Mouse (Mus musculus): ENCODE measurements around the gene Zfp592.
"Not testable (repeated sequence)": the region's sequence is repeated elsewhere in the genome, so short reads cannot be mapped to it uniquely, and the experiment has no call there.

Gene Zfp592

DNA sequence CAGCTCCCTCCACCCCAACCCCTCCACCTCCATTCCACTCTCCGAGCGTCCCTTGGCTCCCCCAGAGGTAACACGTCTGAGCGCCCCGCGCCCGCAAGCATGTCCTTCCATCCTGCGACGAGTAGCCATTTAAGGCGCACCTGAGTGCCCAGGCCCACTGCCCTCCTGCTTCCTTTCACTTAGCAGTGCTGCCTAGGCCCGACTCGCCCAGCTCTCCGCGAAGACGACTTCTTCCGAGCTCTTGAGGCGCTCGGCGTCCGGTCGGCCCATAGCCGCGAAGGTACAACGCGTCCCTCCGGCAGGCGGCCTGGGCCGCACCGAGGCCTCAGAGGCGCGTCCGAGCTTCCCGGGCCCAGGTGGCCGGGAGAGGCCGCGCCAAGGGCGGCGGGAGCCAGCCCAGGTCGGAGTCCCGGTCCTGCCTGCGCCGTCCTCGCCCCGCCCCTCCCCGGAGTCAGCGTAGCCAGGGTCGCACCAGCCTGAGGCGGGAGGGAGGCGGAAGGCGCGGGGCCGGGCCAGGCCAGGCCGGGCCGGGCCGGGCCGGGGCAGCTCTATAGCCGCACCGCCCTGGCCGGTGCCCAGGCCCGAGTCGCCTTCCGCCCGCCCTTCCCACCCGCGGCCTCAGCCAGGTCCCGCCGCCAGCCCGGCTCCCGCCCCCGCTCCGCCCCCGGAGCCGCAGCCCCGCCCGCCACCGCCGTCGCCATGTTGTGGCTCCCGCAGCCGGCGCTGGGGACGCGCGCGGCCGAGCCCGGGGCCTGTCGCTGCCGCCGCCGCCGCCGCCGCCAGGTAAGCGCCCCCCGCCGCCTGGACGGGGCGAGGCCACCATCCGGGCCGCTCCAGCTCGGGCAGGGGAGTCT lies at the start of gene Zfp592:
Zfp592 (plus strand) TSS at position 702 of the 854 bp plus-strand sequence.
- DNase-seq (ENCODE audit: low spot score): peak; percentile 89

DNA sequence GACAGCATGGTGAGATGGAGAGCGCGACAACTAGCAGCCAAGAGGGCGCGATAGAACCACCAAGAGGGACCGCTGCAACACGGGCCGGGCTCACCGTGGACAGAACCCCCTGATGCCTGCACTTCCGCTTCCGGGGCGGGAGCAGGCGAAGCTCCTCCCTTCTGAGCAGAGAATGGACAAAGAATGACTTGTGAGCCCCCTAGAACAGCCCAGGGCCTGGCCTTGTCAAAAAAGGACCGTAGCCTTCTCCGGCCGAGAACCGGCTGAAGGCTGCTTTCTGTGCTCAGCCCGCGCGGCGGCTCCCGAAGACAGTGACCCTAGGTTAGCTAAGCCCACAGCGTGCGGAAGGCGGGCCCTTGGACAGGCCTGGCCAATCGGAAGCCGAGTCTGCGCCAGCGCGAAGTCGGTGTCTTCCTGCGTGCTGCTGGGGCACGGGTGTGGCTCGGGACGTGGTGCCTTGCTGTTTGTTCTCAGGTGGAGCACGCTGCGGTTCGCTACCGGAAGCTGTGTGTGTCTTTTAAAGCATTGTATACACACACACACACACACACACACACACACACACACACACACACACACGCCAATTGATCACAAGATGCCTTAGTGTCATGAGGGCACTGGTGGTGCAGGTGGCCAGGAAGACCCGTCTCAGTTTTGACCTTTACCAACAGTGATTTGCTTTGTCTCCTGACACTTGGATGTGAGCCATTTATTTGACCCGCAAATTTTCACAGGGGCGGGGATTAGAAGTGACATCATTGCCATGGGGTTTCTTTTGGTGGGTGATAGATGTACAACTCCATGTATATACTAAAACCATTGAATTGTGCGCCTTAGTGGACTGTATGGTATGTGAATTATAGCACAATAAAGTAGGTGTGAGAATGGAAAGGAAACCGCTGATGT lies 45.8 kb upstream of the Zfp592 start, which contains the start of gene Sec11a:
Sec11a (minus strand) TSS at position 336 of the 906 bp plus-strand sequence.
- DNase-seq (ENCODE audit: low spot score): peak; percentile 94

DNA sequence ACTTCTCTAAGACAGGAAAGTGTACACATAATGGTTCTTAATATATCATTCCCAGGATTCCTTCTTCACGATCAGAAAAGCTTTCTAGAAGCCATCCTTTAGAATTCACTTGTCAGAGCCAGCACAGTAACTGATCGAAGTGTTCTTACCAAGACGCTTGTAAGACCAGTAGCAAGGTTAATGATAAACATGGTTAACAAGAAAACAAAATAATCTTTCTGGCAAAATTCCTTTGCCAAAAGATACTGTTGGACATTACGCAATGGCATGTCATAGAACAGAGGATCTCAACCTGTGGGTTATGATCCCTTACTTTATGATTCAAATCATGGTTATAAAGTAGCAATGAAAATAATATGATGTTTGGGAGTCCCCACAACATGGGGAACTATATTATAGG lies 42.0 kb upstream of the Zfp592 start:
- DNase-seq (ENCODE audit: low spot score): no peak

DNA sequence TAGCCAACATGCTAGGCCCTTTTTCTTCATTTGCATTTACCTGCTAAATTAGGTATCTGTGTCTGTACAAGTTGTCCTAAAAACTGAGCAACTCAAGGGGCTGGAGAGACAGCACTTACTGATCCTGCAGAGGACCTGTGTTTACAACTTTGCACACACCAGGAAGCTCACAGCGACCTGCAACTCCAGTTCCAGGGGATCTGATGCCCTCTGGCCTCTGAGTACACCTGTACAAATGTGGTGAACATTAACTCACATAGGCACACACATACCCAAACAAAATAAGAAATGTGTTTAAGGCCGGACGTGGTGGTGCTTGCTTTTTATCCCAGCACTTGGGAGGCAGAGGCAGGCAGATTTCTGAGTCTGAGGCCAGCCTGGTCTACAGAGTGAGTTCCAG lies 41.3 kb upstream of the Zfp592 start:
- DNase-seq (ENCODE audit: low spot score): no peak

DNA sequence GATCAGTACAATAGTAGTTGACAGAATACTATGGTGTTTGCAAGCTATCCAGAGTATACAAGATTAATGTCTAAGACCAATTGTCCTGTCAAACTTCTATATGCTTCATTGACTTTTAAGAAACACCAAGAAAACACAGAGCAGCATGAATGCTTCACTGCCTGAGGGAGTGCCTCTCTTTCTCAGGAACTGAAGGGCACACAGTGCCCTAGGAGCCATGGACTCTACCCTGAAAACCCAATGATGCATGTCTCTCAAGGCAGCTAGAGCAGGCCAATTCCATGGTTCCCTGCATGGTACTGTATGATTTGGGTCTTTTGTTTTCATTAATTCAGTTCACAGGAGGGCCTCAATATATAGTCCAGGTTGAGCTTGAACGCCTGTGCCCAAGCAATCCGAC lies 39.2 kb upstream of the Zfp592 start:
- DNase-seq (ENCODE audit: low spot score): no peak

DNA sequence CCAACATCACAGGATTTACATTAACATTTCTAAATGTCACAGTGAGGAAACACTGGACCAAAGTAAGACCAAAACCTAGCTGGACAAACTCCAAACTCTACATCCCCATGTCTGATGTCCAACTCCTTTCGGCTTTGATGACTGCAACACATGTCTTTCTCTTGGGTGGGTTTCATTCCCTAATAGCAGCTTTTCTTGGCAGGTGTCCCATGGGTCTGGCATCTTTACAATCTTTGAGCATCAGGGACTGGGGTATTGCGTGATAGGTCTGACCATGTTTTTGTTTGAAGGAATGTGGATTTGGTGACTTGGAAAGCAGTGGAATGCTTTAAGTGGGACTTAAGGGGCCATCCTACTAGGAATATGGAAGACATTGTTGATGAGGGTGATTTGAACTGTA lies 36.6 kb upstream of the Zfp592 start:
- DNase-seq (ENCODE audit: low spot score): no peak

DNA sequence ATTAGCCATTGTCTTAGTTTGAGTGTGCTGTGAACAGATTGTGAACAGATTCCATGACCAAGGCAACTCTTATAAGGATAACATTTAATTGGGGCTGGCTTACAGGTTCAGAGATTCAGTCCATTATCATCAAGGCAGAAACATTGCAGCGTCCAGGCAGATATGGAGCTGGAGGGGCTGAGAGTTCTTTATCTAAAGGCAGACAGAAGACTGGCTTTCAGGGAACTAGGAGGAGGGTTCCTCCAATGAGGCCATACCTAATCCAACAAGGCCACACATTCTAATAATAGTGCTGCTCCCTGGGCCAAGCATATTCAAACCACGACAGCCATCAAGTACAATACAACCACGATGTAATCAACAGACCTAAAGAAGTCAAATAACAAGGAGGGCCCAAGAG lies 34.5 kb upstream of the Zfp592 start:
- DNase-seq (ENCODE audit: low spot score): no peak

DNA sequence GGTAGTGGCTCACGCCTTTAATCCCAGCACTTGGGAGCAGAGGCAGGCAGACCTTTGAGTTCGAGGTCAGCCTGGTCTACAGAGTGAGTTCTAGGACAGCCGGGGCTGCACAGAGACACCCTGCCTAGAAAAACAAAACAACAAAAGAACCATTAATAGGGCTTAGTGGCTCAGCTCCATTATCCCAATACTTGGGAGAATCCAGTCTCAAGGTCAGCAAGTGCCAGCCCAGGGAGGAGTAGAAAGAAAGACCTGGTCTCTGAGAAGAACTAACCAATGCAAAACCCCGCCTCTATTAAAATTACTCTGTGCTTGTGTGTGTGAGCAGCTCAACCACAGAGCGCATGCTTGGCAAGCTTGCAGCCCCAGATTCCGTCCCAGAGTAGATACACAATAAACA lies 30.7 kb upstream of the Zfp592 start:
- no peak for DNase-seq (ENCODE audit: low spot score)

DNA sequence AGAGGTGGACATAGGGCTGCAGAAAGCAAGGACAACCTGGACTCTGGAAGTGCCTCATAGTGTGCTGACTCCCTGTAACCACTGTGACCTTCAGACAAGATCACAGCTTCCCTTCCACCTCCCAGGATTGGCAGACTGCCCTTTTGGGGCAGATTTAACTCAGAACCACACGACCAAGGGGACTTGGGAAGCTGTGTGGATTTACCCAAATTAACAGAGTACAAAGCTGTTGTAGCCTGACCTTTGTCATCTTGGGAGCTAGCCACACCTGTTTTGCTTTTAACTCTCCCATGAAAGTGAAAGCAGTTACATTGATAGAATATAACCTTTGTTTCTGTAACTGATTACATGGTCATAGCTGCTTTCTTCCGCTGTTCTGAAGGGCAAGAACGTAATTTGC lies 22.6 kb upstream of the Zfp592 start:
- DNase-seq (ENCODE audit: low spot score): peak; percentile 18

DNA sequence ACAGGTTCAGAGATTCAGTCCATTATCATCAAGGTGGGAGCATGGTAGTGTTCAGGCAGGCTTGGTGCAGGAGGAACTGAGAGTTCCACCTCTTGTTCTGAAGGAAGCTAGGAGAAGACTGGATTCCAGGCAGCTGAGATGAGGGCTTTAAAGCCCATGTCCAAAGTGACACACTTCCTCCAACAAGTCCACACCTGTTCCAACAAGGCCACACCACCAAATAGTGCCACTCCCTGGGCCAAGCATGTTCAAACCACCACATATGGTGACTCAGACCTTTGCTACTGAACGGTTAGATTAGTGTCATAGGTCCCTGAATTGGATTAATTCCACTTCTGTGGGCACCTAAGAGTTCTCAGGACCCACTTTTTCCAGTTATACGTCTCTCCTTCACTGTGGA lies 22.1 kb upstream of the Zfp592 start:
- DNase-seq (ENCODE audit: low spot score): no peak

DNA sequence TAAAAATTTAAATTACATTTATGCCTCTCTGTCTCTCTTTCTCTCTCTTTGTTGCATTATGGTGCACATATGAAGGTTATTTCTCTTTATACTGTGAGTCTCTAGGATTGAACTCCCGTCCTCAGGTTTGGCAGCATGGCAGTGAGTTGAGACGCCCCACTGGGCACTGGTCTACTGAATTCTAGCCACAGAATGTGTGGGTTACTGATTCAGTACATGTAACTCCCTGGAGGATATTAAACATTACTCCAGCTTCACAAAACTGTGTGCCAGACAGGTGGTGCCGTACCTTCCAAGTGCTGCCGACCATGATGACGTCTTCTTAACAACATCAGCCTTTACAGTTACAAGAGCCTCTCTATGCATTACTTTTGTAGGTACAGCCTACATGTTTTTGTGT lies 21.4 kb upstream of the Zfp592 start:
- no peak for DNase-seq (ENCODE audit: low spot score)

DNA sequence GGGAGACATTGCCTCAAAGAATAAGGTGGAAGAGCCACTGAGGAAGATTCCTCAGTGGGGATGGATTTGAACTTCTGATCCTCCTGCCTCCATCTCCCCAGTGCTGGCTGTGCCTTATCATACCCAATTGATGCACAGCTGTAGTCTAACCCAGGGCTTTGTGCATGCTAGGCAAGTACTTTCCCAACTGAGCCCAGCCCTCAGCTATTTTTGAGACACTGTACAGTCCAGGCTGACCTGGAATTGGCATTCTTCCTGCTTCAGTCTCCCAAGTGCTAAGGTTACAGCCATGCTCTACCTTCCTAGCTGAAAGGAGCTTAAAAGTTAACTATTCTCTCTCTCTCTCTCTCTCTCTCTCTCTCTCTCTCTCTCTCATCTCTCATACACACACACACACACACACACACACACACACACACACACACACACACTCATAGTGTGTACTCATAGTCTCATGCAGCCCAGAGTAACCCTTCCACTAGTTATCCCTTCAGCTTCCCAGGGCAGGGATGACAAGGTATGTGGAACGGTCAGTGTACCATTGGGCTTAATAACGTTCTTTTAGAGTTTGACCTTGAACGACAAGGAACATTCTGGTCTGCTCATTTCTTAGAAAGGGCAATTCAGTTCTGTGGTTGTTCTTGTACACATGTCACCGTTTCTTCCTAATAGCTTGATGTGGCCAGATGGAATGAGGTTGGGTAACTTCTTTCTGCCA lies 20.4 kb upstream of the Zfp592 start:
- DNase-seq (ENCODE audit: low spot score): not testable (repeated sequence)

DNA sequence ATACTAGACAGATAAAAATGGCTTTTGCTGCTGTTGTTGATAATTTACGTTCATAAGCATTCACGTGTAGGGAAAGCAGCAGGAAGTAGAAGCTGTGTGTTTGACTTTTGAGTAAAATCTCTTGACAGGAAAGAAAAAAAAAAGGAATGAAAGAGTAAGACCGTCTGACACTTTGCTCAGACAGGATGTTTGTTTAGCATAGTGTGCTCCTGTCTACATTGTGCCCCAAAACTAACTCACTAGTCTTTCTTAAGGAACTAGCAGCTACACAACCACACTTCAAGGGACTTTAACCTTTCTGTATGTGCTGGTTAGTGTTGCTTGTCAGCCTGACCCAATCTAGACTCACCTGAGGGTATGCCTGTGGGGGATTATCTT lies 19.9 kb upstream of the Zfp592 start:
- not testable (repeated sequence) for DNase-seq (ENCODE audit: low spot score)

DNA sequence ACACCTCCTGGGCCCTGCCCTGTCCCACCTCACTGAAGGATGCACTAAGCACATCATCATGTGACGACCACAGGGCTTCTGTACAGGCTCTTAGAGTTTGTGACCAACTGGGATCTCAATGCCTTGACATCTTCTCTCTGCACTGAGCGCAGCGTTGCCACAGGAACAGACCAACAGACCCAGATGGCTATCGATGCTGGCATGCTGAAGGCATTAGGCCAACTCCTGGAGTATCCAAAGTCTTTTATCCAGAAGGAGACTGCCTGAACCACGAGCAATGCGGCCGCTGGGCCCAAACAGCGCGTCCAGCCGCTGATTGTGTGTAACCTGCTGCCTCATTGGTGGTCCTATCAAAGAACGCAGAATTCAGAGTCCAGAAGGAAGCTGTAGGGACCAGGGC lies 12.9 kb upstream of the Zfp592 start:
- DNase-seq (ENCODE audit: low spot score): no peak

DNA sequence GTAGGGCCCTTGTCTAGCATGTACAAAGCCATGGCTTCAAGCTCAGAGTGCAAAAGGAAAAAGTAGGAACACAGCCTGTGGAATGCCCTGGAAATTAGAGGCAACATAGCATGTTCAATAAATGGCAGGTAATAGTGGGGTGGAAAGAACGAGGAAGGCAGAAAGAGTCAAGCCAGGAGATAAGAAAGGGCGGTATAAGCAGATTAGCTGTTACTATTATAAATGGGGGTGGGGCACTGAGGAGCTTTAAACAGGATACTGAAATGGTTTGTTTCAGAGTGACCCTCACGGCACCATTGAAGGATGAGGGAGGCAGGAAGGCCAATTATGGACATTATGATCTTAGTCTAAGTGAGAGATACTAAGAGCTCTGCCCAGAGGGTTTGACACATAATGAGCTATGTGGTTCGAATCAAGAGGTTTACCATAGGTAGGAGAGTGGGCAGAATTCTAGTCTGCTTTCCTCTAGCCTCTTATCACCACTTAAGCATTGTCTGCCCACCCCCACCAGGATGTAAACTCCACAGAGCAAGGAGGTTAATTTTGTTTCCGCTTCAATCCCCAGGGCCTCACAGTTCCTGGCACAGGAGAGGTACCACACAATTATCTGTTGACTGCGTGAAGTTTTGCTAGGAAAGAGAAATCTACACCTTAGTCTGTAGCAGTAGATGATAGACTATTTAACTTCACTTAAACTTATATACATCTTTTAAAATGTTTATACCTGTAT lies 6.9 kb upstream of the Zfp592 start:
- DNase-seq (ENCODE audit: low spot score): no peak

DNA sequence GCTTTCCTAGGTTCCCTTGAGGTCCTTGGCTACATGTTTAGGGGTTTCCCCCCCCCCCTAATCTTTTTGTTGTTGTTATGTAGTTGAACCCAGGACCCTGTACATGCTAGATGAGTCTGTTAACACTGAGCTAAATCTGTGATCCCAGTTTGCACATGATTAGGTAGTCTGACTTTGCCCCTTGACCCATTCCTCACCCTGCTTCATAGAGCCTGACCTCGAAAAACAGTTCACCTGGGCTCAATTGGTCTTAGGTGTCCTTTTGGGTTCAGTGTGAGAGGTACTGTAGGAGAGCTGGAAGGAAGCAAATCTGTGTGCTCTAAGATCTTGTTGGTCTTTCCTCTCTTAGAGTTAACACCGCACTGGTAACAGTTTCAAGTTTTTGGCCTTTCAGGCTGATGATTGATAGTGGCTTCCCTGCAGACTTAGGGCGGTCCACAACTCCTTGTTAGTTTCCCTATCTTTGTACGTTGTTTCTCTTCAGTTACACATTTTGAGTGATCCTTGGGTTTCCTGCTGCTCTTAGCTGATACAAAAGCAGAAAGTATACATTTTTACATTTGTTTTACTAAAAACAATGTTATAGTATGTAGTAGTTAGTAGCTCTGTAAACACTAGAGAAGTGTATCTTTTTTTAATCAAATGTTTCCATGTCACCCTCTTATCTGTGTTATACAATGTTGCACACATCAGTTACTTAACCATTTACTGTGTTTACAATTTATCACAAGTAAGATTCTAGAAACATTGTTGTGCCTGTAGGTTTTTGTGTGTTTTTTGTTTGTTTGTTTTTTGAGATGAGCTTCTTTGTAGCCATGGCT lies 5.5 kb upstream of the Zfp592 start:
- no peak for DNase-seq (ENCODE audit: low spot score)

DNA sequence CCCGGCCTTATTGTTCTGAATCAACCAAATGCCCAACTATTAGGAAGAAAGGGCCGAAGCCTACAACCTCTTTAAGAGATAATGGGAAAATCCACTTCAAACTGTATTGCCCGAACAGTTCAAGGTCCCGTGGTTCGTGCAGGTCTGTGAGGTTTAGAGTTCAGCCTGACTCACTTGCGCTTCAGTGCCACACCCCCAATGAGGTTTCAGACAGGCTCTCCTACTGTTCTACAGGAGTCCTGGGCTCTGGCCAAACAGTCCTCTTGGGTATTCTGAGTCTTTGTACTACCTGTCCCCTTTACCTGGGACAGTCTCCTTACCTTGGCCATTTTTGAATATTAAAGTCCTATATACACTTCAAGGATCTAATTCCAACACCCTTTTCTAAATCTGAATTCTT lies 3.2 kb upstream of the Zfp592 start:
- DNase-seq (ENCODE audit: low spot score): no peak

DNA sequence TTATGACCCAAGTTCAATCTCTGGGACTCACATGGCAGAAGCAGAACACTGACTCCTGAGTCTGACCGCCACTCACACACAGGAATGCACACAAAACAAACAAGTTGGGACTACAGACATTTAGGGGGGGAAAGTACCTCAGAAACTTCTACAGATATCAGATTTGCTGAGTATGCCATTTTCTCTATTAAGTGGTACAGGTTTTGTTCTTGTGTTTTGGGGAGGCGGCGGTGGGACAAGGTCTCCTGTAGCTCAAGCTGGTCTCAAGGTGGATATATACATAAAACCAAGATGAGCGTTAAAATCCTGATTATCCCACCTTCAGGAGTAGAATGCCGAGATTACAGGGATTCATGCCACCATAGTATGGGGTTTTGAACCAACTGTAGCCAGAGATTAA lies 1.9 kb upstream of the Zfp592 start:
- DNase-seq (ENCODE audit: low spot score): no peak

DNA sequence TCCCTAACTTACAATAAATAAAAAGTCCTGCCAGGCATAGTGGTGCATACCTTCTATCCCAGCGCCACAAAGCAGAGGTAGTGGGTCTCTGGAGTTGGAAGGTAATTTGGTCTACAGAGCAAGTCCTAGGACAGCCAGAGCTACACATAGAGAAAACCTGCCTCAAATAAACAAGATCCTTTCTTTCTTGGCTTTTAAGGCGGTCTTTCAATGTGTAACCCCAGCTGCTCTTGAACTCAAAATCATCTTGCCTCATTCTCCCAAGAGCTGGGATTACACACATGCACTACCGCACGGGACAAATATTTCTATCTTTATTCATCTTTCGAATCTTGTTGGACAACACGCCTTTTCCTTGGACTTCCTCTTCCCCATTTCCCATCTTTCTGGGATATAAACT lies 1.4 kb upstream of the Zfp592 start:
- no peak for DNase-seq (ENCODE audit: low spot score)

DNA sequence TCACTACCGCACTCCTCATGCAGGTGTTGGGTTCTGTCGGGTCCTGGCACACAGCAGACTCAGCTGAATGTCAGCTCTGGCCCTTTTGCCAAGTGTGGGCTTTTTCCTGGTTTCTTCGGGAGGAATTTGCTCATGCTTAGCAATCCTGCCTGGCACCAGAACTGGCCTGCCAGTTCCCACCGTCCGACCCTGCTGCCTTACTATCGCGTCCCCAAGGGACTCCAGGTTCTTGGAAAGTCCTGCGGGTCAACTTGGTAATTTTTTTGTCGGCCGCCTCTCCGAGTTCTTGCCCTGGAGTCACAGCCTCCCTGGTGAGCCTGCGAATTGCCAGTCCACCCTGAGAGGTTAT lies 876 bp upstream of the Zfp592 start:
- DNase-seq (ENCODE audit: low spot score): no peak
